Mouse (Mus musculus): ENCODE measurements around the gene Psmb6.

DNA sequence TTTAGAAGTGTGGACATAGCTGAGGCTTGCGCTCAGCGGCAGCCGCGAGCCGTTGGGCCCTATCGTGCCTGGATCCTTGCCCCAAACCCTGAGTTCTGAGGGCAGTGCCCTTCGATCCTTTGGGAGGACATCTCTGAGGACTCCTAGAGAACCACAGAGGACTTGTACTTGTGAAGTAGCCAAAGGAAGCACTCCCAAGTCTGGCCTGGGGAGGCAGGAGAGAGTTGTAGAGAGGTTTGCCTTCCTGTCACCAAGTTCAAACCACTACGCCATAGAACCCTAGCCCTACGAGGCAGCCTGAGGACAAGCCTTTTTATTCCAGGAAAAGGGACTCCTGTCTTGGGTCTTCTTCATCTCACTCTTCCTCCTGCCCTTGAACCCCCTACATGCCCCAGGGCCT lies 32.4 kb downstream of the Psmb6 start:
- TF ChIP-seq CTCF (IDR thresholded peaks at IDR 0.05; ENCODE audit: low read depth): no peak
- TF ChIP-seq EP300 (IDR thresholded peaks at IDR 0.05; ENCODE audit: low read depth): no peak

Data from liver, embryonic 14.5 days (tissue).